Mouse (Mus musculus): ENCODE measurements around the gene Akr1c21. TPM values are rescaled to one million over a fixed set of nuclear protein-coding genes. Genes with fewer than 3 reads are reported as not detected.
"Not testable (repeated sequence)": the region's sequence is repeated elsewhere in the genome, so short reads cannot be mapped to it uniquely, and the experiment has no call there.

Gene Akr1c21
- polyA plus RNA-seq (2012; rRNA removed): not detected in 2 replicates

GRCm38 (mm10) chr13:4573871-4574270 is at the start of gene Akr1c21:
Akr1c21 (plus strand) TSS chr13:4574075.
- no peak for DNase-seq (ENCODE audit: low read depth)

GRCm38 (mm10) chr13:4559143-4559542 is 14.7 kb upstream of the Akr1c21 start:
- DNase-seq (ENCODE audit: low read depth): no peak

- DNase-seq (ENCODE audit: low read depth): no peak
Observed at GRCm38 (mm10) chr13:4560500-4560899, 13.4 kb upstream of the Akr1c21 start.

- no peak for DNase-seq (ENCODE audit: low read depth)
Observed at GRCm38 (mm10) chr13:4565996-4566395, 7.9 kb upstream of the Akr1c21 start.

DNA sequence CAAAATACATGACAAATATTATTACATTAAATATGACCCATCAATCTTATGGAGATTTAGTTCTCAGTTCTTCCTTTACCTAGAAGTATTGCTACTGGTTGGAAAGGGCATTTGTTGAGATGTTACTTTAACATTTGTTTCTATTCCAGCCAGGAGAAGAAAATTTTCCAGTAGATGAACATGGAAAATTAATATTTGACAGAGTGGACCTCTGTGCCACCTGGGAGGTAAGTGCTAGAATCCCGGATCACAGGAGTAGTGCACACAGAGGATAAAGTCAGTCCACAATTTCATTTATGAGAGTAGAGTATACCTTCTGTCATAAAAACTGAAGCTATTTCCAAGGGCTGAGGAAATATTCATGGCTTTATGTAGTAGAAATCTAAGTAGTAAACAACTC is 3.0 kb downstream of the Akr1c21 start:
- no peak for DNase-seq (ENCODE audit: low read depth)

DNA sequence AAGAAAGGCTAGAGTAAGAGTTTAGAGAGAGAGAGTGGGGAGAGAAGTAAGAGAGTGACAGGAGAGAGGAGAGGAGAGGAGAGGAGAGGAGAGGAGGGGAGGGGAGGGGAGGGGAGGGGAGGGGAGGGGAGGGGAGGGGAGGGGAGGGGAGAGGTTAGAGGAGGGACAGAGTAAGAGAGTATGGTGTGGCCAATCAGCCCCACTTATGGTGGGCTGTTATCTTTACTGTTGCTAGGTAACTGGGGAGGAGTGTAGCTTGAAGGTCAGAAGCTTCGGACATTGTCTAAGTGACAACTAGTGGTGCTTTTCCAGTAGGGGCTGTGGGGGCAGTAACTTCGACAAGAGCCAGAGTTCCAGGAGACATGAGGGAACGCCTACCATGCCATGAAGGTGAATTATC is 29.6 kb downstream of the Akr1c21 start:
- not testable (repeated sequence) for DNase-seq (ENCODE audit: low read depth)

- no peak for DNase-seq (ENCODE audit: low read depth)
Observed at GRCm38 (mm10) chr13:4606821-4607220, 32.9 kb downstream of the Akr1c21 start.

DNA sequence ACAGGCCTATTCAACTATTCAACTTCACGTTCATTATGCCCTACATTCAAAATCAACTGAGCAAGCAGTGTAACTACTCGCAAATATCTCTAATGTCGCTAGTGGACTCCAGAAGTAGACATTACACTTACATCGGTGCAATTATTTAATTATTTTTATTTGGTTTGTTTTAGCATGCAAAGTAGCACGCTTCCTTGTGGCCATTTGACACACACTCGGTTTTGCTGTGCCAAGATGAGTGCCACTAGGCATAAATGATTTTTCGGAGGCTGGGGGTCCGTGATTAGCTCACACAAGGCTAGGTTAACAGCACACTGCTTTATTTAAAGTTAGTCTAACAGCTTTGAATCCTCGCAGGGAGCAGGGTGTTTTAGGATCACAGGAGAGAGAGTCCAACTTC is 34.7 kb downstream of the Akr1c21 start:
- no peak for DNase-seq (ENCODE audit: low read depth)

GRCm38 (mm10) chr13:4608961-4609409 is 35.1 kb downstream of the Akr1c21 start, which contains the start of gene Akr1e1:
Akr1e1 (minus strand) TSS chr13:4609174.
- DNase-seq (ENCODE audit: low read depth): peak; percentile 89

DNA sequence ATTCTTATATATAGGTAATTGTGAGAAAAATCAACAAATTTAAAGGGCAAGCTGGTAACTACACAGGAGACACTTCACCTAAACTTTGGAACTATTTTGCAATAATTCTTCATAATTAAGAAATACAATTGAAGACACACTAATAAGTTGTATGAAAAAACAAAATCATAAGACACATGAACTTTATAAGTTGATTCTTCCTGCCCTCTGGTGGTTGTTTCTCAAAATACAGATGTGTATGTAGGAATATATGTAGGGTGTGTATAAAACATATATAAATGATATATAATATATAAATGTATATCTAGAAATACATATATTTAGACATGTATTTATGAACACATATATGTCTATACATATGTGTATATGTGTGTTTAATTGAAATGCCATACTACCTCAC is 37.0 kb downstream of the Akr1c21 start:
- DNase-seq (ENCODE audit: low read depth): no peak

Other genes starting within 250 kb of the Akr1c21 start
- gene Akr1c6, start 139.8 kb upstream of the Akr1c21 start, polyA plus RNA-seq (2012; rRNA removed): 0.11 TPM in 1 of 2 replicates, not detected in the other
- gene Akr1c20, start 50.7 kb upstream of the Akr1c21 start, polyA plus RNA-seq (2012; rRNA removed): not detected in 2 replicates
- 4.2 and 5.7 TPM in 2 replicates for gene Akr1e1, start 35.1 kb downstream of the Akr1c21 start, polyA plus RNA-seq (2012; rRNA removed)